Mouse (Mus musculus) thymus, adult 2 months (tissue): ENCODE results near the gene Tmem240. TPM values are rescaled to one million over a fixed set of nuclear protein-coding genes. Genes with fewer than 3 reads are reported as not detected.

Source experiments
- DNase-seq: peaks from one replicate; pipeline ENCODE4 v3.0.0; 2021
- H3K27ac ChIP-seq: fragments of 200-500 bp; 2 replicates; pipeline ENCODE4 v1.5.1; 2012; ENCODE audit warnings: low read length, control low read depth; ENCODE audit not compliant: control insufficient read depth, insufficient read depth
- H3K27me3 ChIP-seq: fragments of 200-500 bp; 2 replicates; pipeline ENCODE4 v1.6.1; 2012; ENCODE audit warnings: mild to moderate bottlenecking, low read length, moderate library complexity, mixed read lengths; ENCODE audit not compliant: control insufficient read depth, insufficient read depth
- H3K36me3 ChIP-seq: fragments of 200-500 bp; 2 replicates; pipeline ENCODE4 v1.6.1; 2012; ENCODE audit warnings: mild to moderate bottlenecking, low read length, moderate library complexity; ENCODE audit not compliant: control insufficient read depth, insufficient read depth
- H3K4me1 ChIP-seq: fragments of 200-500 bp; replicated peaks from 2 replicates; pipeline ENCODE4 v1.6.1; 2012; ENCODE audit warnings: low read length; ENCODE audit not compliant: control insufficient read depth, insufficient read depth
- H3K4me3 ChIP-seq: fragments of 200-500 bp; 2 replicates; pipeline ENCODE4 v1.5.1; 2012; ENCODE audit warnings: mild to moderate bottlenecking, low read length, control low read depth, moderate library complexity; ENCODE audit not compliant: control insufficient read depth, insufficient read depth
- CTCF ChIP-seq: fragments of 200-500 bp; IDR thresholded peaks from 2 replicates; pipeline ENCODE4 v1.5.1; 2012; ENCODE audit warnings: mild to moderate bottlenecking, control low read depth, low read length, moderate library complexity, borderline replicate concordance; ENCODE audit not compliant: control insufficient read depth, poor library complexity, insufficient read depth; ENCODE audit errors: extremely low read depth
- POLR2A ChIP-seq: fragments of 200-500 bp; IDR thresholded peaks from 2 replicates; pipeline ENCODE4 v1.6.1; 2012; ENCODE audit warnings: mild to moderate bottlenecking, low read length, control low read depth, moderate library complexity; ENCODE audit not compliant: control insufficient read depth, poor library complexity, insufficient read depth; ENCODE audit errors: extremely low read depth
- WGBS: fragments of 180-500 bp; shearing (Covaris S2); methylation state at CpG from one replicate; pipeline ENCODE4 v1.1.7; 2018; 5-methylcytosine and 5-hydroxymethylcytosine counted together
- polyA plus RNA-seq: library from polyadenylated mRNA; depleted of rRNA; stranded (reverse); fragments of >200 nt; gene quantifications from 2 replicates; pipeline ENCODE4 v1.2.3, GENCODE M21; 2012

Tmem240 gene
- polyA plus RNA-seq, 1 experiment: 4.9 TPM

DNA sequence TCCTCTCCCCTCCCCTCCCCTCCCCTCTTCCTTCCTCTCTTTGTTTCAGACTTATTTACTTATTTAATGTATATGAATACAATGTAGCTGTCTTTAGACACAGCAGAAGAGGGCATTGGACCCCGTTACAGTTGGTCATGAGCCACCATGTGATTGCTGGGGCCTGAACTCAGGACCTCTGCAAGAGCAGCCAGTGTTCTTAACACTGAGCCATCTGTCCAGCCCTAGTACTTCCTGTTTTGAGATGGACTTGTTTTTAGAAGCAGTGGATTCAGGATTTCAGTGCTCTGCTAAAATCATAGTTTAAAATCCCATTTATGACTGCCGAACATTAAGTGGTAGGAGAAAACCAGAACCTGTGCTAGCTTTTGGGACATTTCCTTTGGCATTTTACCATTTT, 26.0 kb upstream of the Tmem240 start:
- TF ChIP-seq CTCF: no peak
- H3K4me1 ChIP-seq: peaks cover 13% of the 10 kb centered on the region
- H3K36me3 ChIP-seq: no peaks in the 10 kb centered on the region; the same call in 1 of the 2 replicates
- no peaks in the 10 kb centered on the region for H3K27me3 ChIP-seq
- no peak for DNase-seq
- 81% methylated on average over 2 of the region's 2 CpGs for WGBS
- no peak overlapping the region for H3K4me3 ChIP-seq
- H3K27ac ChIP-seq: peak overlapping the region; percentile 46

DNA sequence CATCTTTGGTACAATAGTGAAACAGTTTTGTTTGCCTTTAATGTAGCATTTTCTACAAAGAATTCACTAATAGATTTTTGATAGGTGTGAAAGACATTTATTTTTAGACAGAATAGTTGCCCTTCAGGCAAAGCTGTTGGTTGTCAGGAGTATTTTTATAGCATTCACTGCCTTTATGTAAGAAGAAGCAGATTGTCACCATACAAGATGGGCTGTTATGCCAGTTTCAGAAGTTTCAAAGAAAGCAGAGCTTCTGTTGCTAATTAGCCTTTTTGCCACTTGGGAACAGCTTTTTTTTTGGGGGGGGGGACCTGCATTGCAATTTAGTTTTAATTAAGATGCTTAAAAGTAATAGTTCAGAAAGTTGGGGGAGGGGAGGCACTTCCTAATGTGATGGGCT, 25.6 kb upstream of the Tmem240 start:
- no peaks in the 10 kb centered on the region; the same call in 1 of the 2 replicates for H3K36me3 ChIP-seq
- H3K4me3 ChIP-seq: no peak overlapping the region
- TF ChIP-seq CTCF (no peak), POLR2A (no peak)
- no peak for DNase-seq
- no peaks in the 10 kb centered on the region for H3K27me3 ChIP-seq
- peaks cover 13% of the 10 kb centered on the region for H3K4me1 ChIP-seq
- H3K27ac ChIP-seq: no peak overlapping the region

DNA sequence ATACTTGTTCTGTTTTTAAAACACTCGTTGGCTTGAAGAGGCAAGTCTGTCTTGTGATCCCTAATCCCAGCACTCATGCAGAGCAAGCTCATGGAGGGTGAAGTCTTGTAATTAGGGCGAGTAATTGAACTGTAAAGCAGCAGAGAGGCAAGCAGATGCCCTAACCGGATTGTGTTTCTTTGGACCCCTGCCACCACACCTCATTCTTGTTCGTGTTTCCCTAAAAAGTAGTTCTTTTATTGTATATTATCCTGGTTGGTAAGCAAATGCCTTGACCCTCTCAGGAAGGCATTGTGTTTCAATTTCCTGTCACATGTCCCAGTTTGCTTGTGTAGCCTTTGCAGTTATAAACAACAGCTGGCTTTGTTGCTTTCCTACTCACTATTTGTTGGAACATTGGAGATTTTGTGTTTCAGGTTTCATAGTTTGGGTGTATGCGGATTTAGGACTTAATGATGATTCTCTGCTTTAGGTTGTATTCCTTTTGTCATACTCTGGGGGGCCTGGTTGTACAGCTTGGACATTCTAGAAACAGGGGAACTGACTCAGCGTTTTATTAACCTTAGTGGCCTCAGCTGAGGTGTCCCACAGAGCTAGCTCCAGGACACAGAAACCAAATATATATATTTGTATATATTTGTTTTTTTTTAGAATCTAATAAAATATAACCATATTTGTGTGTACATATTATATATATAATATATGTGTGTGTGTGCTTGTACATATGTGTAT, 23.9 kb upstream of the Tmem240 start:
- Histone ChIP-seq H3K4me3 (no peak overlapping the region), H3K4me1 (peaks cover 9% of the 10 kb centered on the region), H3K27ac (no peak overlapping the region), H3K27me3 (no peaks in the 10 kb centered on the region), H3K36me3 (peaks cover 6% of the 10 kb centered on the region)
- TF ChIP-seq CTCF (no peak), POLR2A (no peak)
- DNase-seq: no peak
- WGBS: 56% methylated on average over 6 of the region's 6 CpGs

DNA sequence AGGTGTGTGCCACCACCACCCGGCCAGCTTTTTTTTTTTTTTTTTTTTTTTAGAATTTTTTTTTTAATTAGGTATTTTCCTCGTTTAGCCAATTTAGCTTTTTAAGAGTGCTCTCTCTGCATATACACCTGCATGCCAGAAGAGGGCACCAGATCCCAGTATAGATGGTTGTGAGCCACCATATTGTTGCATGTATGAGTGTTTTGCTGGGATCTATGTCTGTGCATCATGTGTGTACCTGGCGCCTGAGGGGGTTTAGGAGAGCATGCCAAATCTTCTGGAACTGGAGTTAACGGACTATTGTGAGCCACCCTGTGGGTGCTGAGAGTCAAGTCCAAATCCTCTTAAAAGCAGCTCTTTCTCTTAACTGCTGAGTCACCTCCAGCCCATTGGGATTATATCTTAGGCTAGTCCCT, 12.9 kb upstream of the Tmem240 start:
- H3K4me1 ChIP-seq: no peaks in the 10 kb centered on the region
- H3K27ac ChIP-seq: no peak overlapping the region
- H3K36me3 ChIP-seq: peaks cover 15% of the 10 kb centered on the region
- no peak overlapping the region for H3K4me3 ChIP-seq
- TF ChIP-seq CTCF (no peak), POLR2A (no peak)
- DNase-seq: peak; percentile 16
- H3K27me3 ChIP-seq: no peaks in the 10 kb centered on the region
- 51% methylated on average over 4 of the region's 4 CpGs for WGBS

DNA sequence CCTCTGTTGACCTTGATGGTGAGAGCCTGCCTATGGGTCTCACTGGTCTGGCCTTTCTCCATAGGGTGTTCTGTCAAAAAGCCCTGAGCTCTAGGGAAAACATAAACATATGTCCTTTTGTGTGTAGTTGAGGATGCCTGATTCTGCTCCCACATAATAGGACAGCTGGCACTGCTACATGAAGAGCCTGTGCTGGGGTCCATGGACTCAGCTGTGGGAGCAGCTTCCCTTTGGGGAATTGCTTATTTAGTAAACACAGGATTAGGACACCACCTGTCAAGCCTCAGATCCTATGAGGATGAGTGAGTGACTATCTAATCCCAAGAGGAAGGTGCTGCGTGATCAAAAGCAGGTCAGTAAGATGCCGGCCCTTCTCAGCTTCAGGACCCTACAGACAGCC, 6.6 kb upstream of the Tmem240 start:
- Histone ChIP-seq H3K4me3 (no peak overlapping the region), H3K4me1 (no peaks in the 10 kb centered on the region), H3K36me3 (peaks cover 4% of the 10 kb centered on the region; the same call in 1 of the 2 replicates), H3K27ac (no peak overlapping the region), H3K27me3 (no peaks in the 10 kb centered on the region)
- TF ChIP-seq POLR2A: no peak
- no peak for TF ChIP-seq CTCF
- DNase-seq: no peak
- WGBS: 98% methylated on average over 2 of the region's 2 CpGs

DNA sequence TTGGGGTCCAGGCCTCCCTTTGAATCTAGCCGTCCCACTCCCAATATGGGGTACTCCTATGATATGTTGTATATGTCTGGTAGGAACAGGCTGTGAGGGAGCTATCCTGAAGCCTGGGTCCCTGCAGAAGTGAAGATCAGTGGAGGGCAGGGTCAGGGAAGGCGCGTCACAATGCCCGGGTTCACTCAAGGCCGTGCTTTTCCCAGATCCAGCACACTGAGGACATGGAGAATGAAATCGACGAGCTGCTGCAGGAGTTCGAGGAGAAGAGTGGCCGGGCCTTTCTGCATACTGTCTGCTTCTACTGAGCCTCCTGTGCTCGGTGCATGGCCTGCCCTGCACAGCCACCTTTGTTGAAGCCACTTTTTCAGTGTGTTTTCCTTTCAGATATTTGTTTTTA, 1.3 kb upstream of the Tmem240 start:
- no peak for DNase-seq
- TF ChIP-seq CTCF: no peak
- no peak for TF ChIP-seq POLR2A
- no peaks in the 10 kb centered on the region for H3K36me3 ChIP-seq
- H3K27me3 ChIP-seq: no peaks in the 10 kb centered on the region
- H3K4me3 ChIP-seq: no peak overlapping the region
- H3K27ac ChIP-seq: no peak overlapping the region
- peaks cover 14% of the 10 kb centered on the region for H3K4me1 ChIP-seq
- WGBS: 94% methylated on average over 10 of the region's 10 CpGs
